Mouse (Mus musculus) MEL (cell line): ENCODE data around the gene Slc45a1. TPM values are rescaled to one million over a fixed set of nuclear protein-coding genes. Genes with fewer than 3 reads are reported as not detected.

ENCODE experiments used
- DNase-seq: peaks from one replicate; pipeline ENCODE4 v3.0.0; 2011; ENCODE audit warnings: low read depth, low spot score
- H3K27ac ChIP-seq: 2 replicates; pipeline ENCODE4 v1.5.1; 2012; ENCODE audit warnings: low read depth, mild to moderate bottlenecking, control low read depth, low read length, moderate library complexity; ENCODE audit not compliant: control insufficient read depth
- H3K27me3 ChIP-seq, 2 experiments: fragments of 150-350 bp in 1 of 2; sonication (generic) in 1 of 2; 2 replicates each; pipeline ENCODE4 v1.6.1; 2012; ENCODE audit warnings: low read length in 2 of 2, mild to moderate bottlenecking in 2 of 2, improper control_type of control experiment in 1 of 2, moderate library complexity in 1 of 2; ENCODE audit not compliant: insufficient read depth in 2 of 2, control insufficient read depth in 1 of 2
- H3K36me3 ChIP-seq, 2 experiments: 2 replicates each; pipeline ENCODE4 v1.6.1; 2012 to 2014; ENCODE audit warnings: low read length in 2 of 2, improper control_type of control experiment in 1 of 2, inconsistent platforms in 1 of 2, mild to moderate bottlenecking in 1 of 2; ENCODE audit not compliant: insufficient read depth in 2 of 2, control insufficient read depth in 1 of 2
- H3K4me1 ChIP-seq, 2 experiments: fragments of 150-350 bp in 1 of 2; sonication (generic) in 1 of 2; 2 replicates each; pipeline ENCODE4 v1.6.1; 2012; ENCODE audit warnings: low read length in 2 of 2, improper control_type of control experiment in 1 of 2, mild to moderate bottlenecking in 1 of 2; ENCODE audit not compliant: insufficient read depth in 2 of 2, control insufficient read depth in 1 of 2
- H3K4me3 ChIP-seq, 2 experiments: fragments of 150-350 bp in 1 of 2; sonication (generic) in 1 of 2; 2 replicates each; pipeline ENCODE4 v1.5.1; 2012; ENCODE audit warnings: low read depth in 2 of 2, low read length in 2 of 2, mild to moderate bottlenecking in 2 of 2, moderate library complexity in 2 of 2, control low read depth in 1 of 2, improper control_type of control experiment in 1 of 2; ENCODE audit not compliant: control insufficient read depth in 1 of 2, insufficient read depth in 1 of 2
- H3K79me2 ChIP-seq: 2 replicates; pipeline ENCODE4 v1.6.1; 2012; ENCODE audit warnings: mild to moderate bottlenecking, low read length, moderate library complexity; ENCODE audit not compliant: control insufficient read depth, poor library complexity, insufficient read depth
- H3K9ac ChIP-seq: 2 replicates; pipeline ENCODE4 v1.6.1; 2012; ENCODE audit warnings: low read depth, mild to moderate bottlenecking, control low read depth, low read length, moderate library complexity; ENCODE audit not compliant: control insufficient read depth, poor library complexity, severe bottlenecking
- H3K9me3 ChIP-seq: fragments of 150-350 bp; sonication (generic); replicated peaks from 2 replicates; pipeline ENCODE4 v1.6.1; 2012; ENCODE audit warnings: mild to moderate bottlenecking, low read length, improper control_type of control experiment, moderate library complexity; ENCODE audit not compliant: insufficient read depth
- JUND ChIP-seq: IDR thresholded peaks from 2 replicates; pipeline ENCODE4 v1.6.1; 2011; ENCODE audit warnings: low read depth, mild to moderate bottlenecking, improper control_type of control experiment, low read length
- MYB ChIP-seq: IDR thresholded peaks from 2 replicates; pipeline ENCODE4 v1.6.1; 2011; ENCODE audit warnings: mild to moderate bottlenecking, low read depth, low read length, improper control_type of control experiment
- NELFE ChIP-seq: IDR thresholded peaks from 2 replicates; pipeline ENCODE4 v1.6.1; 2011; ENCODE audit warnings: low read depth, low read length, improper control_type of control experiment
- NRF1 ChIP-seq: IDR thresholded peaks from 2 replicates; pipeline ENCODE4 v1.6.1; 2014; ENCODE audit warnings: low read depth, mild to moderate bottlenecking, inconsistent platforms, low read length, improper control_type of control experiment, moderate library complexity; ENCODE audit not compliant: poor library complexity, insufficient read depth, severe bottlenecking
- POLR2A ChIP-seq, 2 experiments: IDR thresholded peaks; 2 replicates each; pipeline ENCODE4 v1.6.1; 2011 to 2012; ENCODE audit warnings: low read length in 2 of 2, mild to moderate bottlenecking in 2 of 2, control low read depth in 1 of 2, improper control_type of control experiment in 1 of 2, low read depth in 1 of 2, moderate library complexity in 1 of 2; ENCODE audit not compliant: control insufficient read depth in 1 of 2, insufficient read depth in 1 of 2, poor library complexity in 1 of 2
- TCF12 ChIP-seq: IDR thresholded peaks from 2 replicates; pipeline ENCODE4 v1.6.1; 2014; ENCODE audit warnings: low read depth, mild to moderate bottlenecking, inconsistent platforms, low read length, improper control_type of control experiment, moderate library complexity
- UBTF ChIP-seq: IDR thresholded peaks from 2 replicates; pipeline ENCODE4 v1.6.1; 2012; ENCODE audit warnings: low read depth, mild to moderate bottlenecking, inconsistent platforms, low read length, improper control_type of control experiment, moderate library complexity, borderline replicate concordance; ENCODE audit not compliant: insufficient read depth
- USF2 ChIP-seq, 2 experiments: IDR thresholded peaks; 2 replicates each; pipeline ENCODE4 v1.6.1; 2011 to 2012; ENCODE audit warnings: improper control_type of control experiment in 2 of 2, low read length in 2 of 2, borderline replicate concordance in 1 of 2, inconsistent platforms in 1 of 2, low read depth in 1 of 2, mild to moderate bottlenecking in 1 of 2; ENCODE audit not compliant: insufficient read depth in 1 of 2
- ZKSCAN1 ChIP-seq: IDR thresholded peaks from 2 replicates; pipeline ENCODE4 v1.6.1; 2012; ENCODE audit warnings: low read depth, mild to moderate bottlenecking, inconsistent platforms, low read length, improper control_type of control experiment, moderate library complexity
- ZNF384 ChIP-seq: IDR thresholded peaks from 2 replicates; pipeline ENCODE4 v1.6.1; 2012; ENCODE audit warnings: low read depth, mild to moderate bottlenecking, inconsistent platforms, low read length, improper control_type of control experiment
- polyA plus RNA-seq, 2 experiments: library from polyadenylated mRNA; stranded (reverse) in 1 of 2; unstranded in 1 of 2; fragments of >175 nt in 1 of 2; fragments of >200 nt in 1 of 2; gene quantifications; 2 replicates each; pipeline versions ENCODE4 v1.2.1 to v1.2.4; 2012; ENCODE audit warnings: low replicate concordance in 2 of 2, low read depth in 1 of 2; ENCODE audit not compliant: insufficient read length in 2 of 2, insufficient read depth in 1 of 2, missing spikeins in 1 of 2
- total RNA-seq: library from RNA; depleted of rRNA; stranded (reverse); fragments of 300-350 nt; gene quantifications from 2 replicates; pipeline ENCODE4 v1.2.3, GENCODE M21; 2012; rRNA removed

The Slc45a1 gene
- not detected in 2 replicates for total RNA-seq
- polyA plus RNA-seq, result not detected

DNA sequence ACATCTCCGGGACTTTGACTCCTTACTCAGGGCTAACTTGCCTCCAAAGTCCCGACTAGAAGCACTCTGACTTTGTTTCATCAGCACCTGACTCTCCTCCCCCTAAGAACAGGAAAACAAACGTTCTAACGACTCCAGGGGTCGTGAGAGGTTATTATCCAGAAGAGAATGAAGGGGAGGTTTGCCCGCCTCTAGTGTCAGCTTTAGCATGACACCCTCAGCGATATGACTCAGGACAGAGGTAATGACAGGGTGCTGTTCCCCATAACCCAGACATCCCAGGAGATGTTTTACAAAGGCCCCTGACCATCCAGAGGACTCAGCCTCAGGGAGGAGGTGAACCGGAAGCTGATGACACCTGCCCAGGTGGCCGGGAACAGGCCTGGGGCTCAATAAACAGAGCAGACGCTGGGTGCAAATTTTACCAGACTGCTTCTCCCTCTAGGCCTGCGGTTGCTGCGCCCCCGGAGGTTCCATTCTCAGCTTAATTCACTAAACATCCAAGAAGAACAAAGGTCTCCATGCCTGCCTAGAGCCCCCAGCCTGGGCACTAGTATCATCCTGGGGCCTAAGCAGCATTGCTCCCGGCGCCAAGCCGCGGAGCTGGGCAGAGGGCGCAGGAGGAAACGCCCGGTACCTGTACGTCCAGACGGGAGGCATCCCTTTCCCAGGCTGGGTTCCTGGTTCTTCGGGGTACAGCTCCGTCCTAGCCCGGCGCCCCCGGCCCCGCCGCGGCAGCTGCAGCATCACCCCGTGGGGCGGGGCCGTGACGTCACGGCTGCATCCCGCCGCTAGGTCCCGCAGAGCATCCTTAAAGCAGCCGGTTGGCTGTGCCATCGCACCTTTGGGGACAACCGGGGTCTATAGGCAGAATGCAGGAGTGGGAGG is at the start of gene Slc45a1:
Gene Slc45a1, minus strand, starts transcription at position 785 of the 888 bp plus-strand sequence.
- TF ChIP-seq UBTF, result no peak
- no peak for TF ChIP-seq JUND
- no peak for TF ChIP-seq ZNF384
- Histone ChIP-seq H3K4me1 (peaks cover 5 to 14% of the 10 kb centered on the region in 2 experiments), H3K27me3 (no peaks in the 10 kb centered on the region), H3K27ac (no peak within 1 kb of the TSS), H3K9ac (no peak within 1 kb of the TSS), H3K4me3 (no peak within 1 kb of the TSS), H3K9me3 (no peaks in the 10 kb centered on the region), H3K36me3 (peaks cover 0 to 9% of the 10 kb centered on the region in 2 experiments; a peak in 2 of 4 replicates), H3K79me2 (no peaks in the 10 kb centered on the region)
- DNase-seq, result no peak

DNA sequence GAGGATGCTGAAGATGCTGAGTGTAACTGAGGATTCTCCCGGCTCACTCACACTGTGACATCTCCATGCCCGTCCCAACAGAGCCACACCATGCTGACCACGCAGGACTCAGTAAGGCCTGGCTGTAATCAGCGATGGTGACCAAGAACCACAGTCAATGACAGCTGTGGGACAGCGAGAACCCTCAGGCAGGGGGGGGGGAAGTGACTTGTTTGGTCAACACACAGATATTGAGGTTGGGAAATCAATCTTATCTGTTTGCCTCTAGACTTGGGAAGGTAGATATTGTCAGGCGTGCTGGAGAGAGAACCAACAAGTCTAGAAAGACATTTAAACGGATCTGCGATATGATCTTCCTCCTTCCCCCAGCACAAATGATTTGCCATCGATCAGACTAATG is 48.9 kb upstream of the Slc45a1 start:
- H3K27ac ChIP-seq, result no peak overlapping the region
- no peaks in the 10 kb centered on the region for H3K36me3 ChIP-seq
- no peaks in the 10 kb centered on the region for H3K4me1 ChIP-seq
- H3K79me2 ChIP-seq, result no peaks in the 10 kb centered on the region
- no peak for DNase-seq
- H3K9me3 ChIP-seq, result no peaks in the 10 kb centered on the region
- H3K27me3 ChIP-seq, result peaks cover 0 to 9% of the 10 kb centered on the region in 2 experiments; a peak in 3 of 4 replicates
- no peak overlapping the region for H3K4me3 ChIP-seq
- no peak for TF ChIP-seq POLR2A (IDR thresholded peaks at IDR 0.05; ENCODE audit: control insufficient read depth in 1 of 2, insufficient read depth in 1 of 2, low read depth in 1 of 2, low read length in 2 of 2, poor library complexity in 1 of 2)
- TF ChIP-seq TCF12, result no peak
- TF ChIP-seq ZKSCAN1, result no peak
- no peak for TF ChIP-seq NELFE
- no peak for TF ChIP-seq NRF1
- TF ChIP-seq USF2 (IDR thresholded peaks at IDR 0.05; ENCODE audit: borderline replicate concordance in 1 of 2, insufficient read depth in 1 of 2, low read depth in 1 of 2, low read length in 2 of 2), result no peak
- no peak for TF ChIP-seq MYB
- no peak for TF ChIP-seq ZNF384
- H3K9ac ChIP-seq, result no peak overlapping the region
